Mouse (Mus musculus): ENCODE data around the gene Csf2ra. TPM values are rescaled to one million over a fixed set of nuclear protein-coding genes. Genes with fewer than 3 reads are reported as not detected.
"Not testable (repeated sequence)": the region's sequence is repeated elsewhere in the genome, so short reads cannot be mapped to it uniquely, and the experiment has no call there.

Gene Csf2ra
- 10 to 100 TPM; 36.2 to 42.3 TPM for total RNA-seq (2021)

- intact Hi-C loops (cut with DNase I): no loop called here
Observed at GRCm38 (mm10) chr19:61227941-61228701, at the start of gene Csf2ra. TSS of gene Csf2ra (minus strand) at chr19:61228429.

GRCm38 (mm10) chr19:61275446-61275845 lies 47.2 kb upstream of the Csf2ra start:
- intact Hi-C loops (cut with DNase I): no loop called here
- DNase-seq (ENCODE audit: extremely low spot score in 1 of 2, low spot score in 2 of 2): no peak

More at GRCm38 (mm10) chr19:61227941-61228701, at the start of gene Csf2ra:
- DNase-seq (ENCODE audit: extremely low spot score in 1 of 2, low spot score in 2 of 2): peak; percentile 15 to 67

- not testable (repeated sequence) for DNase-seq (ENCODE audit: extremely low spot score in 1 of 2, low spot score in 2 of 2)
- intact Hi-C loops (cut with DNase I): loop anchor here (5.0 kb wide), 1 partner anchor 387 kb away; no protein-coding TSS in a partner anchor
Observed at GRCm38 (mm10) chr19:61269141-61269540, 40.9 kb upstream of the Csf2ra start.

GRCm38 (mm10) chr19:61267141-61267540 lies 38.9 kb upstream of the Csf2ra start:
- intact Hi-C loops (cut with DNase I): loop anchor here (5.0 kb wide), 1 partner anchor 385 kb away; no protein-coding TSS in a partner anchor
- DNase-seq (ENCODE audit: extremely low spot score in 1 of 2, low spot score in 2 of 2): no peak

- peak in 1 of 2 experiments; percentile 33 for DNase-seq (ENCODE audit: extremely low spot score in 1 of 2, low spot score in 2 of 2)
- intact Hi-C loops (cut with DNase I): loop anchor here (5.0 kb wide), 1 partner anchor 384 kb away; no protein-coding TSS in a partner anchor
Observed at GRCm38 (mm10) chr19:61266651-61267050, 38.4 kb upstream of the Csf2ra start.

GRCm38 (mm10) chr19:61266246-61266615 lies 38.0 kb upstream of the Csf2ra start:
- peak; percentile 12 to 62 for DNase-seq (ENCODE audit: extremely low spot score in 1 of 2, low spot score in 2 of 2)
- intact Hi-C loops (cut with DNase I): loop anchor here (5.0 kb wide), 1 partner anchor 384 kb away; no protein-coding TSS in a partner anchor

GRCm38 (mm10) chr19:61265349-61266245 lies 37.4 kb upstream of the Csf2ra start:
- DNase-seq (ENCODE audit: extremely low spot score in 1 of 2, low spot score in 2 of 2): peak; percentile 77
- intact Hi-C loops (cut with DNase I): loop anchor here (5.0 kb wide), 1 partner anchor 383 kb away; no protein-coding TSS in a partner anchor

- intact Hi-C loops (cut with DNase I): loop anchor here (5.0 kb wide), 1 partner anchor 383 kb away; no protein-coding TSS in a partner anchor
- DNase-seq (ENCODE audit: extremely low spot score in 1 of 2, low spot score in 2 of 2): no peak
Observed at GRCm38 (mm10) chr19:61264933-61265332, 36.7 kb upstream of the Csf2ra start.

GRCm38 (mm10) chr19:61264227-61264626 lies 36.0 kb upstream of the Csf2ra start:
- intact Hi-C loops (cut with DNase I): no loop called here
- no peak for DNase-seq (ENCODE audit: extremely low spot score in 1 of 2, low spot score in 2 of 2)

GRCm38 (mm10) chr19:61261241-61261640 lies 33.0 kb upstream of the Csf2ra start:
- intact Hi-C loops (cut with DNase I): no loop called here
- no peak for DNase-seq (ENCODE audit: extremely low spot score in 1 of 2, low spot score in 2 of 2)

- peak in 1 of 2 experiments; percentile 16 for DNase-seq (ENCODE audit: extremely low spot score in 1 of 2, low spot score in 2 of 2)
- intact Hi-C loops (cut with DNase I): no loop called here
Observed at GRCm38 (mm10) chr19:61257733-61258132, 29.5 kb upstream of the Csf2ra start.

- no peak for DNase-seq (ENCODE audit: extremely low spot score in 1 of 2, low spot score in 2 of 2)
- intact Hi-C loops (cut with DNase I): no loop called here
Observed at GRCm38 (mm10) chr19:61256166-61256887, 28.1 kb upstream of the Csf2ra start.

- intact Hi-C loops (cut with DNase I); DNase-seq (ENCODE audit: extremely low spot score in 1 of 2, low spot score in 2 of 2): not testable (repeated sequence)
Observed at GRCm38 (mm10) chr19:61247334-61247733, 19.1 kb upstream of the Csf2ra start.

GRCm38 (mm10) chr19:61244721-61245436 lies 16.6 kb upstream of the Csf2ra start:
- intact Hi-C loops (cut with DNase I): no loop called here
- no peak for DNase-seq (ENCODE audit: extremely low spot score in 1 of 2, low spot score in 2 of 2)

GRCm38 (mm10) chr19:61237967-61238366 lies 9.7 kb upstream of the Csf2ra start:
- no peak for DNase-seq (ENCODE audit: extremely low spot score in 1 of 2, low spot score in 2 of 2)
- intact Hi-C loops (cut with DNase I): no loop called here

- intact Hi-C loops (cut with DNase I): no loop called here
Observed at GRCm38 (mm10) chr19:61234532-61234931, 6.3 kb upstream of the Csf2ra start.

GRCm38 (mm10) chr19:61226928-61227854 lies 1.0 kb downstream of the Csf2ra start:
- intact Hi-C loops (cut with DNase I): no loop called here
- DNase-seq (ENCODE audit: extremely low spot score in 1 of 2, low spot score in 2 of 2): peak; percentile 91 to 93

More at GRCm38 (mm10) chr19:61234532-61234931, 6.3 kb upstream of the Csf2ra start:
- no peak for DNase-seq (ENCODE audit: extremely low spot score in 1 of 2, low spot score in 2 of 2)

Data from left cerebral cortex, postnatal 10 days (tissue).